ENCODE assay signal across 13 mouse cellular contexts in genomic region chr2:20768681-20769080, GRCm38 (mm10).
DNase-seq lines count a peak whose midpoint lies in the region; ATAC-seq and TF ChIP-seq lines count a peak whose summit lies in the region.
"Had no signal": no experiment of that assay in that cellular context is flagged by ENCODE, and none has a peak within 500 bp of the region (broad histone marks: within the 10 kb centered on the region; RNA-seq: fewer than 3 reads in every experiment).

No protein-coding gene starts in this region.

- 0 out of 2 replicates have a peak, but pooled peaks have one; percentile 54 for TF ChIP-seq EP300 in ES-Bruce4 (IDR thresholded peaks at IDR 0.05; ENCODE audit: insufficient read depth, low read depth, low read length)

- no peak for ATAC-seq in kidney, postnatal 0 days (replicated peaks; ENCODE audit: low FRiP score, low read depth)
- no peak for ATAC-seq in kidney, embryonic 16.5 days (ENCODE audit: low FRiP score, low TSS enrichment)
- ATAC-seq: hindbrain, postnatal 0 days had no signal

- TF ChIP-seq CTCF in kidney, postnatal 0 days (IDR thresholded peaks at IDR 0.05; ENCODE audit: low read depth): peak; percentile 51
- TF ChIP-seq CTCF in ES-Bruce4 (IDR thresholded peaks at IDR 0.05; ENCODE audit: low read depth, low read length): peak; percentile 75

- no peak overlapping the region for H3K4me3 ChIP-seq in kidney, postnatal 0 days (replicated peaks; ENCODE audit: low read depth, low read length)
- no peak overlapping the region for H3K4me3 ChIP-seq in kidney, embryonic 16.5 days (ENCODE audit: low read length)
- no peak overlapping the region for H3K4me3 ChIP-seq in ES-Bruce4 (ENCODE audit: low read depth, low read length)
- H3K4me3 ChIP-seq: heart, embryonic 10.5 days; limb, embryonic 15.5 days had no signal

- TF ChIP-seq POLR2A in ES-Bruce4 (IDR thresholded peaks at IDR 0.05; ENCODE audit: insufficient read depth, low read length): no peak

- no peak overlapping the region for H3K27ac ChIP-seq in kidney, postnatal 0 days
- no peak overlapping the region for H3K27ac ChIP-seq in kidney, embryonic 16.5 days (ENCODE audit: low read length)
- H3K27ac ChIP-seq in ES-Bruce4 (ENCODE audit: insufficient read depth, low read length): peak overlapping the region; percentile 78; the same call in 1 of the 2 replicates
- H3K27ac ChIP-seq: heart, embryonic 10.5 days; hindbrain, postnatal 0 days; limb, embryonic 15.5 days had no signal

- DNase-seq in kidney, postnatal 0 days (ENCODE audit: low spot score): no peak
- DNase-seq in 416B (ENCODE audit: low read depth): peak; percentile 38
- DNase-seq in forelimb bud, embryonic 11.5 days (ENCODE audit: low read depth, low spot score): peak; percentile 6
- DNase-seq in thymus, adult 18-20 months: no peak
- no peak for DNase-seq in right cerebral cortex, adult 2 months (ENCODE audit: low spot score in 2 of 2)
- DNase-seq: cerebellum, postnatal 25 days; layer of hippocampus, adult 9-11 months; right cerebral cortex, adult 18-20 months had no signal

- H3K4me2 ChIP-seq in kidney, postnatal 0 days (ENCODE audit: low read length): no peak overlapping the region
- H3K4me2 ChIP-seq in kidney, embryonic 16.5 days (replicated peaks; ENCODE audit: low read depth, low read length): no peak overlapping the region
- H3K4me2 ChIP-seq: limb, embryonic 15.5 days had no signal

- WGBS in kidney, postnatal 0 days: 71% methylated on average over 5 of the region's 5 CpGs
- 67% methylated on average over 5 of the region's 5 CpGs for WGBS in kidney, embryonic 16.5 days

- H3K27me3 ChIP-seq in kidney, postnatal 0 days (ENCODE audit: insufficient read depth, low read length): no peaks in the 10 kb centered on the region
- no peaks in the 10 kb centered on the region for H3K27me3 ChIP-seq in kidney, embryonic 16.5 days (ENCODE audit: insufficient read depth, low read length)
- H3K27me3 ChIP-seq in ES-Bruce4 (ENCODE audit: control insufficient read depth, insufficient read depth, low read length, poor library complexity, severe bottlenecking): no peaks in the 10 kb centered on the region
- H3K27me3 ChIP-seq: limb, embryonic 15.5 days had no signal

- H3K9me3 ChIP-seq in kidney, postnatal 0 days (replicated peaks; ENCODE audit: low read length): no peaks in the 10 kb centered on the region
- no peaks in the 10 kb centered on the region for H3K9me3 ChIP-seq in kidney, embryonic 16.5 days (ENCODE audit: low read length)
- no peaks in the 10 kb centered on the region; the same call in 1 of the 2 replicates for H3K9me3 ChIP-seq in ES-Bruce4 (replicated peaks; ENCODE audit: control insufficient read depth, insufficient read depth, low read length, poor library complexity, severe bottlenecking)
- H3K9me3 ChIP-seq: heart, embryonic 10.5 days; limb, embryonic 15.5 days had no signal

- no peaks in the 10 kb centered on the region for H3K4me1 ChIP-seq in kidney, postnatal 0 days (replicated peaks; ENCODE audit: insufficient read depth, low read length)
- H3K4me1 ChIP-seq in kidney, embryonic 16.5 days (ENCODE audit: insufficient read depth, low read length): no peaks in the 10 kb centered on the region
- peaks cover 4% of the 10 kb centered on the region for H3K4me1 ChIP-seq in ES-Bruce4 (ENCODE audit: control insufficient read depth, insufficient read depth, low read length)
- H3K4me1 ChIP-seq: limb, embryonic 15.5 days had no signal

- no peak overlapping the region for H3K9ac ChIP-seq in kidney, postnatal 0 days (ENCODE audit: low read depth, low read length)
- H3K9ac ChIP-seq in kidney, embryonic 16.5 days (replicated peaks; ENCODE audit: low read length): no peak overlapping the region
- no peak overlapping the region for H3K9ac ChIP-seq in ES-Bruce4 (ENCODE audit: low read depth, poor library complexity, severe bottlenecking)
- H3K9ac ChIP-seq: limb, embryonic 15.5 days had no signal

- H3K36me3 ChIP-seq in kidney, postnatal 0 days (ENCODE audit: insufficient read depth, low read length): peaks cover 47% of the 10 kb centered on the region
- H3K36me3 ChIP-seq in kidney, embryonic 16.5 days (ENCODE audit: insufficient read depth, low read length): peaks cover 69% of the 10 kb centered on the region
- H3K36me3 ChIP-seq in ES-Bruce4 (ENCODE audit: control insufficient read depth, insufficient read depth, low read length, poor library complexity, severe bottlenecking): peaks cover 43% of the 10 kb centered on the region

Comparison
In these comparisons a context has a peak if more than half of its experiments do, and no peak if none do; other contexts are left out.
1. DNase-seq: peak in 416B (single experiment) and forelimb bud, embryonic 11.5 days (single experiment); none in kidney, postnatal 0 days (single experiment), thymus, adult 18-20 months (0 of 2) and right cerebral cortex, adult 2 months (0 of 2).